Mouse (Mus musculus): Measurements from ENCODE around the gene Ptprt.
A peak's percentile ranks its signal among the peaks of the same experiment; 100 is the strongest.
"Not testable (repeated sequence)": the region's sequence is repeated elsewhere in the genome, so short reads cannot be mapped to it uniquely, and the experiment has no call there.

Ptprt gene

GRCm38 (mm10) chr2:162217896-162218295, 443.1 kb downstream of the Ptprt start:
- no peak for DNase-seq (ENCODE audit: low read depth, low spot score)

- no peak for DNase-seq (ENCODE audit: low read depth, low spot score)
Measured at GRCm38 (mm10) chr2:162212397-162212796, 448.6 kb downstream of the Ptprt start.

GRCm38 (mm10) chr2:162210564-162210963, 450.4 kb downstream of the Ptprt start:
- DNase-seq (ENCODE audit: low read depth, low spot score): no peak

- no peak for DNase-seq (ENCODE audit: low read depth, low spot score)
Measured at GRCm38 (mm10) chr2:162197316-162197715, 463.6 kb downstream of the Ptprt start.

- DNase-seq (ENCODE audit: low read depth, low spot score): peak; percentile 6
Measured at GRCm38 (mm10) chr2:162182621-162183475, 478.1 kb downstream of the Ptprt start.

GRCm38 (mm10) chr2:162181826-162182225, 479.1 kb downstream of the Ptprt start:
- no peak for DNase-seq (ENCODE audit: low read depth, low spot score)

- DNase-seq (ENCODE audit: low read depth, low spot score): no peak
Measured at GRCm38 (mm10) chr2:162172529-162172928, 488.4 kb downstream of the Ptprt start.

GRCm38 (mm10) chr2:162141845-162142411, 519.0 kb downstream of the Ptprt start:
- no peak for DNase-seq (ENCODE audit: low read depth, low spot score)

- DNase-seq (ENCODE audit: low read depth, low spot score): not testable (repeated sequence)
Measured at GRCm38 (mm10) chr2:162136176-162136575, 524.8 kb downstream of the Ptprt start.

- DNase-seq (ENCODE audit: low read depth, low spot score): no peak
Measured at GRCm38 (mm10) chr2:162131607-162132304, 529.2 kb downstream of the Ptprt start.

GRCm38 (mm10) chr2:162129896-162130295, 531.1 kb downstream of the Ptprt start:
- DNase-seq (ENCODE audit: low read depth, low spot score): no peak

GRCm38 (mm10) chr2:162118041-162118440, 542.9 kb downstream of the Ptprt start:
- no peak for DNase-seq (ENCODE audit: low read depth, low spot score)

GRCm38 (mm10) chr2:162082391-162082790, 578.6 kb downstream of the Ptprt start:
- no peak for DNase-seq (ENCODE audit: low read depth, low spot score)

GRCm38 (mm10) chr2:162080717-162081398, 580.1 kb downstream of the Ptprt start:
- DNase-seq (ENCODE audit: low read depth, low spot score): no peak

- DNase-seq (ENCODE audit: low read depth, low spot score): no peak
Measured at GRCm38 (mm10) chr2:162078571-162079280, 582.2 kb downstream of the Ptprt start.

- DNase-seq (ENCODE audit: low read depth, low spot score): no peak
Measured at GRCm38 (mm10) chr2:162052816-162053215, 608.1 kb downstream of the Ptprt start.

GRCm38 (mm10) chr2:162050198-162050597, 610.7 kb downstream of the Ptprt start:
- DNase-seq (ENCODE audit: low read depth, low spot score): no peak

GRCm38 (mm10) chr2:162035615-162036014, 625.3 kb downstream of the Ptprt start:
- DNase-seq (ENCODE audit: low read depth, low spot score): no peak

- peak; percentile 43 for DNase-seq (ENCODE audit: low read depth, low spot score)
Measured at GRCm38 (mm10) chr2:162031636-162032035, 629.3 kb downstream of the Ptprt start.

- DNase-seq (ENCODE audit: low read depth, low spot score): no peak
Measured at GRCm38 (mm10) chr2:162001016-162001415, 659.9 kb downstream of the Ptprt start.

- no peak for DNase-seq (ENCODE audit: low read depth, low spot score)
Measured at GRCm38 (mm10) chr2:161982311-161982710, 678.6 kb downstream of the Ptprt start.

All from R1 (cell line).